Mouse (Mus musculus): ENCODE results near the gene Gm5926. TPM values are rescaled to one million over a fixed set of nuclear protein-coding genes. Genes with fewer than 3 reads are reported as not detected.
"Not testable (repeated sequence)": the region's sequence is repeated elsewhere in the genome, so short reads cannot be mapped to it uniquely, and the experiment has no call there.

The Gm5926 gene
- not detected in 2 replicates for polyA plus RNA-seq (2015; fragmentation: Nextera tagmentation; extraction: Ambion mirVana)

DNA sequence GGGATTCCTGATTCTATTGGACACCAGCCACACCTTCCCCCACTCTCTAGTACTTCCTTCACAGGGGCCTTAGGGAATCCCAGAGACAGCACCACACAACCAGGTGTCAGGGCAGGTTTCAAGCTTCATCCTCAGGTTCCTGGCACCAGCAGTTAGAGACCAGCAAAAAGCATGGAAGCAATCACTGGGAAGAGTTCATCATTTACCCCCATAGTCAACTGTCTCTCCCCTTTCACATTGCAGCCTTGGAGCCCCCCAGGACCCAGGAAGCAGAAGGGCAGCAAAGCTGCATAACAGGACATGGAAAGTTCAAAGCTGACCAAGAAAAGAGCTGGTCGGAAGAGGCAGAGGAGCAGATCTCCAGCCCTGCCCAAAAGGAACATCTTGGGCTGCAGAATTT lies at the start of gene Gm5926:
Gm5926 (plus strand) TSS at position 301 of the 400 bp plus-strand sequence.
- WGBS = no CpG with 5 or more reads among the region's 1 CpGs
- not testable (repeated sequence) for ATAC-seq; H3K9me3 ChIP-seq (ENCODE audit: low read length); DNase-seq (ENCODE audit: low spot score); H3K27me3 ChIP-seq (replicated peaks; ENCODE audit: insufficient read depth, low read length); H3K4me3 ChIP-seq (ENCODE audit: low read depth, low read length); H3K4me1 ChIP-seq (ENCODE audit: insufficient read depth, low read depth, low read length); H3K9ac ChIP-seq (replicated peaks; ENCODE audit: low read depth); H3K27ac ChIP-seq (ENCODE audit: low read length); H3K36me3 ChIP-seq (ENCODE audit: insufficient read depth, low read length); H3K4me2 ChIP-seq (replicated peaks; ENCODE audit: low read depth, low read length)

GRCm38 (mm10) chrX:32601008-32601407 lies 49.5 kb upstream of the Gm5926 start:
- not testable (repeated sequence) for ATAC-seq; H3K4me2 ChIP-seq (replicated peaks; ENCODE audit: low read depth, low read length); H3K9me3 ChIP-seq (ENCODE audit: low read length); DNase-seq (ENCODE audit: low spot score); H3K4me1 ChIP-seq (ENCODE audit: insufficient read depth, low read depth, low read length); H3K4me3 ChIP-seq (ENCODE audit: low read depth, low read length); H3K27ac ChIP-seq (ENCODE audit: low read length); H3K9ac ChIP-seq (replicated peaks; ENCODE audit: low read depth); H3K36me3 ChIP-seq (ENCODE audit: insufficient read depth, low read length); H3K27me3 ChIP-seq (replicated peaks; ENCODE audit: insufficient read depth, low read length)
- WGBS = 88% methylated on average over 1 of the region's 2 CpGs

DNA sequence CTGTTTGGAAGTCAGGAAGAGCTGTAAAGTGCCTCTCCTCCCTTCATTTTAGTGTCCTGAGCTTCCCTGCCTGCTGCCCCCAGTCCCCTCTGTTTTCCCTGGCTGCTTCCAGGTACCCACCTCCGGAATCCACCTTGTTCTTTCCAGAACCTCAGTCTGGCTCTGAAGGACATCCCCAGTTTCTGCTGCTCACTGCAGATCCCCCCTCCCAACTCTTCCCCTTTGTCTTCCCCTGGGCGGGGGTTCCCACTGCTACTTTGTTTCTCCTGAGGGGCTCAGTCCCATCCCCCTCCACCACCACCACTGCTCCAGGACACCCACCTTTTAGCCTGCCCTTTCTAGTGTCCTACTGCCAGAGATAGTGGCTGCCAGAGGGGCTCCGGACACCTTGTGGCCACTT lies 49.1 kb upstream of the Gm5926 start:
- not testable (repeated sequence) for H3K9ac ChIP-seq (replicated peaks; ENCODE audit: low read depth); H3K4me2 ChIP-seq (replicated peaks; ENCODE audit: low read depth, low read length); H3K4me1 ChIP-seq (ENCODE audit: insufficient read depth, low read depth, low read length); H3K27ac ChIP-seq (ENCODE audit: low read length); H3K4me3 ChIP-seq (ENCODE audit: low read depth, low read length); H3K36me3 ChIP-seq (ENCODE audit: insufficient read depth, low read length); H3K9me3 ChIP-seq (ENCODE audit: low read length); ATAC-seq; H3K27me3 ChIP-seq (replicated peaks; ENCODE audit: insufficient read depth, low read length)
- DNase-seq (ENCODE audit: low spot score) = peak; percentile 2
- WGBS = 78% methylated on average over 3 of the region's 3 CpGs

Other genes starting within 250 kb of the Gm5926 start
- gene Btbd35f1, start 90.7 kb upstream of the Gm5926 start, polyA plus RNA-seq (2015; fragmentation: Nextera tagmentation; extraction: Ambion mirVana) = not detected in 2 replicates
- not detected in 2 replicates for gene Btbd35f21, start 75.4 kb downstream of the Gm5926 start, polyA plus RNA-seq (2015; fragmentation: Nextera tagmentation; extraction: Ambion mirVana)
- gene Btbd35f30, start 243.9 kb downstream of the Gm5926 start, polyA plus RNA-seq (2015; fragmentation: Nextera tagmentation; extraction: Ambion mirVana) = not detected in 2 replicates